Mouse (Mus musculus) heart, postnatal 36 days (tissue): Measurements from ENCODE around the gene Ackr4. TPM values are rescaled to one million over a fixed set of nuclear protein-coding genes. Genes with fewer than 3 reads are reported as not detected.
A peak's percentile ranks its signal among the peaks of the same experiment; 100 is the strongest.

ENCODE experiments used
- DNase-seq, 2 experiments: peaks; one replicate each; pipeline ENCODE4 v3.0.0; 2021 to 2022
- intact Hi-C: fragments of 180-260 bp; cut with DNase I; formaldehyde crosslinking; loops from one replicate; pipeline ENCODE4 v1.15.1; 2025
- total RNA-seq, 2 experiments: library from RNA; stranded (reverse); gene quantifications; 2 replicates each; pipeline ENCODE4 v1.2.3; 2021

Ackr4 gene
- total RNA-seq = 1 to 10 TPM; 3.8 to 4.7 TPM

GRCm38 (mm10) chr9:104126833-104127232 lies at the start of gene Ackr4:
Gene Ackr4 (minus strand): TSS chr9:104126933.
- DNase-seq = no peak
- intact Hi-C loops = no loop called here

DNA sequence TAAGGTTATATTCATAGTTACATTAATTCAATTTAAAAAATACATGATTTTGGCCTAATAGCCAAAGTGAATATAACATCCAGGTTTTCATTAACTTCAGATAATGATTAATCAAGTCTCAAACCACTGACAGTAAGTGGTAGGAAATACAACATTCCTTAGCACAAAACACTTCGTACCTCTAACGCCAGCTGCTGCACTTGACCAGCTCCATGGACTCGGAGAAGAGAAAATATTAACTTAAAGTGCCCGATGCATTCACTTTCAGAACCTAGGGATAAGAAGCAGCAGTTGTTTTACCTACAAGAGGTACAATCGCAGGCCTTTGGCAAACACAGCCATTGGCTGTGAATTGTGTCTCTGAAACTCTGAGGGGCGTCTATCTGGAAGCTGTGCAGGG lies 45.6 kb upstream of the Ackr4 start:
- intact Hi-C loops = no loop called here
- no peak for DNase-seq

- intact Hi-C loops = no loop called here
- no peak for DNase-seq
Measured at GRCm38 (mm10) chr9:104171651-104172050, 44.9 kb upstream of the Ackr4 start.

- DNase-seq = no peak
- intact Hi-C loops = no loop called here
Measured at GRCm38 (mm10) chr9:104169986-104170385, 43.3 kb upstream of the Ackr4 start.

- intact Hi-C loops = no loop called here
- DNase-seq = no peak
Measured at GRCm38 (mm10) chr9:104165926-104166325, 39.2 kb upstream of the Ackr4 start.

GRCm38 (mm10) chr9:104164194-104164593 lies 37.5 kb upstream of the Ackr4 start:
- intact Hi-C loops = no loop called here
- DNase-seq = no peak

GRCm38 (mm10) chr9:104161117-104161516 lies 34.4 kb upstream of the Ackr4 start:
- intact Hi-C loops = no loop called here
- no peak for DNase-seq

- DNase-seq = no peak
- intact Hi-C loops = no loop called here
Measured at GRCm38 (mm10) chr9:104157291-104157690, 30.6 kb upstream of the Ackr4 start.

DNA sequence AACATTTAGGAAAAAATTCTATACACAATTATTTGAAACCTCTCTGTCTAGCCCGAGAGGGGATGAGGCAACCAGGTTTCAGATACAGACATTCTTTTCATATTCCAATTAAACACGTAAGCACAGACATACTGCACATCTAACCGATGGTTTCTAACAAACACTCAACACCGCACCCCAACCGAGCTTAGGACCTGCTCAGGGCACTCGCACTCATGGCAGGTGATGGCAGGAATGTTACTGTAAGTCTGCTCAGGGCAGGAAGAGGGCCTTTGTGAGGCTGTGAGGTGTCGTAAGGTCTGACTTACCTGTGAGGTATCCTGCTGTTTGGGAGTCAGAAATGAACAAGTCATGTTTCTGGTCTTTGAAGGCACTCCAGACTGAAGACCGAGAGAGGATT lies 29.8 kb upstream of the Ackr4 start:
- intact Hi-C loops = no loop called here
- no peak for DNase-seq

DNA sequence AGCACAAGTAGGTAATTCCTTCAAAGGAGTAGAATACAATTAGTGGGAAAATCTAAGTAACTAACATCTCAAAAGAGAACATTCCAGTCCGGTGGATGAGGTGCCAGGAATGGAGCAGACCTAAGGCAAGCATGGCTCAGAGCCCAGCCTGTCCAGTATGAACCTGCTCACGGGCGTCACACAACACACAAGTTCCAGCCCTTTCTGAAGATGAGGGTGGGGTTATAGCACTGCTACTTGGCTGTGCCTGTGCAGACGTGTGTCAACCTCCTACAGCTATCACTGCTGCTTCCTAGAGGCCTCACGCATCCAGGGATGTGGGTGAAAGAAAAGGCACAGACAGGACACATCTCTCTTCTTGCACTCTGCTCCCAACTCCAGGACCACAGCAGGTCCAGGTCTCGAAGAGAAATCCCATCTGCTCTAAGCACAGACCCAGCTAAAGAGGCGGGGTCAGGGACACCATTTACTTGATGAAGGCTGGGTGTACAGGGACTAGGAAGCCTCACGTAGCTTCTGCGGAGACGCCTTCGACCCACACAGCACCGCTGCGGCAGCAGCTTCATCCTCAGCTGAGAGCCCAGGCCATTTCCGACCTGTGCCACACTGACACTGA lies 28.5 kb upstream of the Ackr4 start:
- intact Hi-C loops = no loop called here
- no peak for DNase-seq

- intact Hi-C loops = no loop called here
- DNase-seq = no peak
Measured at GRCm38 (mm10) chr9:104152121-104152520, 25.4 kb upstream of the Ackr4 start.

DNA sequence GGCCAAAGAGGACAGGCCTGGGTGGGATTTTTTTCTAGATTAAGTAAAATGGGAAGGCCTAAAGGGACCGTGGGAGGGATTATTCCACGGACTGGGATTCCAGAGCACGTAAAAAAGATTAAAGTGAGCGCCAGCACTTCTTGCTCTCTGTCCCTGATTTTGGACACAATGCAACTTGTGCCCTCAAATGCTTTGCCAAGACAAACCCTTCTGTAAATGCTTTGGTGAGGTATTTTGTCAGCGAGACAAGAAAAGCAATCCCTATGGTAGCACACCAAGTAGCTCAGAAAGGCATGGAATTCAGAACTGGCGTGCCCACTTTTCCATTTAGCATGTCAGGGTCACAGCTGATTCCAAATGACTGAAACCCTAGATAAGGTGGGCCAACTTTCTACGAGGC lies 22.2 kb upstream of the Ackr4 start:
- DNase-seq = no peak
- intact Hi-C loops = no loop called here

GRCm38 (mm10) chr9:104146683-104147082 lies 19.9 kb upstream of the Ackr4 start:
- DNase-seq = no peak
- intact Hi-C loops = no loop called here

- no peak for DNase-seq
- intact Hi-C loops = no loop called here
Measured at GRCm38 (mm10) chr9:104144314-104144996, 17.7 kb upstream of the Ackr4 start.

DNA sequence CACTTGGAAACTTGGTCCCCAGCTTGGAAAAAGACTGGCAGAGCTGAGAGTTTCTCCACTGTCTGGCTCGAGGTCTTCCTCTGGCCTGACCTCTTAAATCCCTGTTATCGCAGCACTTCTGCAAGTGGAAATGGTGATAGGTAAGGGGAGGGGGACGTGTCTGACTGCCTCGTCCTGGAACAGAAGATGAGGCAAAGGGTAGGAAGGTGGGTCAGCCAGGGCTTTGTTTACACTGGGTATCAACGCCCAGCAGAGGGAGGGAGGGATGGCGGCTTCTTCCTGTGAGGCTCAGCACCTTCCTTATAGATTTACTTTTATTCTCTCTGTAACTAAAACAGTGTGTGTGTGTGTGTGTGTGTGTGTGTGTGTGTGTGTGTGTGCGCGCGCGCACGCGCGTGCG lies 16.1 kb upstream of the Ackr4 start:
- no peak for DNase-seq
- intact Hi-C loops = no loop called here

GRCm38 (mm10) chr9:104140351-104140750 lies 13.6 kb upstream of the Ackr4 start:
- intact Hi-C loops = no loop called here

GRCm38 (mm10) chr9:104130141-104130755 lies 3.5 kb upstream of the Ackr4 start:
- DNase-seq = peak; percentile 26 to 32
- intact Hi-C loops = no loop called here

More at GRCm38 (mm10) chr9:104140351-104140750, 13.6 kb upstream of the Ackr4 start:
- peak in 1 of 2 experiments; percentile 12 for DNase-seq

- intact Hi-C loops = no loop called here
- no peak for DNase-seq
Measured at GRCm38 (mm10) chr9:104128110-104128509, 1.4 kb upstream of the Ackr4 start.

- no peak for DNase-seq
- intact Hi-C loops = no loop called here
Measured at GRCm38 (mm10) chr9:104123622-104124021, 3.1 kb downstream of the Ackr4 start.

DNA sequence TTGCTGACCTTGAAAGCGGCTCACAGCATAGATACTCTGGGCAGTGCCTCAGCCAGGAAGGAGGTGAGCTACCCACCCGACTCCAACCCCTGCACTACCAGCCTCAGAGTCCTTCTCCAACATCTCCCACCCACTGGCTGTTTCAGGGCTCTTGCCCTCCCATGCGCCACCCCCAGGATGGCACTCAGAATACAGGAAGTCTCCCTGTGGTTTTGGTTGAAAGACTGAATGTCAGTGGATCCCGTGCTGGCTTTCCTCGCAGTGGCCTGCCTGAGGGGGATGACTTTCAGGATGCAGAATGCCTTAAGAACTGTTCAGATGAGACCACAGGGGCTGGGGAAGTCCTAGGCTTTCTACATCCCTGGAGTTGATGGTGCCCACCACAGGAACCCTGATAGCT lies 3.6 kb downstream of the Ackr4 start:
- intact Hi-C loops = no loop called here
- no peak for DNase-seq

- intact Hi-C loops = no loop called here
- DNase-seq = no peak
Measured at GRCm38 (mm10) chr9:104109151-104109550, 17.6 kb downstream of the Ackr4 start.

GRCm38 (mm10) chr9:104108571-104109143 lies 18.1 kb downstream of the Ackr4 start:
- no peak for DNase-seq
- intact Hi-C loops = no loop called here
